Mouse (Mus musculus) testis, adult 2 months (tissue): ENCODE results near the gene Tenm3. TPM values are rescaled to one million over a fixed set of nuclear protein-coding genes. Genes with fewer than 3 reads are reported as not detected.

Experiments
- H3K27ac ChIP-seq: fragments of 200-500 bp; 2 replicates; pipeline ENCODE4 v1.5.1; 2012; ENCODE audit warnings: low read depth, low read length; ENCODE audit not compliant: control insufficient read depth, insufficient read depth
- H3K27me3 ChIP-seq: fragments of 200-500 bp; 2 replicates; pipeline ENCODE4 v1.6.1; 2012; ENCODE audit warnings: mild to moderate bottlenecking, low read length, moderate library complexity; ENCODE audit not compliant: control insufficient read depth, insufficient read depth
- H3K36me3 ChIP-seq: fragments of 200-500 bp; 2 replicates; pipeline ENCODE4 v1.6.1; 2012; ENCODE audit warnings: mild to moderate bottlenecking, low read length; ENCODE audit not compliant: control insufficient read depth, insufficient read depth
- H3K4me1 ChIP-seq: fragments of 200-500 bp; 2 replicates; pipeline ENCODE4 v1.6.1; 2012; ENCODE audit warnings: low read length; ENCODE audit not compliant: control insufficient read depth, insufficient read depth
- H3K4me3 ChIP-seq: fragments of 200-500 bp; 2 replicates; pipeline ENCODE4 v1.5.1; 2012; ENCODE audit warnings: low read depth, mild to moderate bottlenecking, low read length, moderate library complexity, mixed read lengths; ENCODE audit not compliant: control insufficient read depth
- CTCF ChIP-seq: fragments of 200-500 bp; IDR thresholded peaks from 2 replicates; pipeline ENCODE4 v1.5.1; 2012; ENCODE audit warnings: low read depth, mild to moderate bottlenecking, inconsistent platforms, low read length, moderate library complexity; ENCODE audit not compliant: control insufficient read depth, insufficient read depth, insufficient replicate concordance
- POLR2A ChIP-seq: fragments of 200-500 bp; IDR thresholded peaks from 2 replicates; pipeline ENCODE4 v1.6.1; 2012; ENCODE audit warnings: low read depth, mild to moderate bottlenecking, inconsistent platforms, low read length, moderate library complexity; ENCODE audit not compliant: control insufficient read depth
- polyA plus RNA-seq: library from polyadenylated mRNA; depleted of rRNA; stranded (reverse); fragments of >200 nt; gene quantifications from 2 replicates; pipeline ENCODE4 v1.2.3, GENCODE M21; 2012

Gene Tenm3
- polyA plus RNA-seq, 1 experiment, result 4.2 TPM

DNA sequence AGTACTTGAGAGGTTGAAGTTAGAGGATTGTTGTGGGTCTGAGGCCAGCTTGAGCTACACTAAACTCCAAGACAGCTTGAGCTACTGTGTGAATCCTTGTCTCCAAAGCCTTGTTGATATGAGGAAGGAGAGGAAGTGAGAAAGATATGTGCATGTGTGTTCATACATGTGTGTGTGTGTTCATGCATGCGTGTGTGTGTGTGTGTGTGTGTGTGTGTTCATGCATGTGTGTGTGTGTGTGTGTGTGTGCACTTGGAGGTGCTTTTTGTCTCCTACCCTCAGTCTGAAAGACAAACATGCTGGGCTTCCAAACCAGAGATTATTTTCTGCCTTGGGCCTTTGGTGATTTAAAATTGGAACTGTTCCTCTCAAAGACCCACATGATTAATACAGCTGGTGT, 184.5 kb downstream of the Tenm3 start:
- peaks cover 2% of the 10 kb centered on the region; the same call in 1 of the 2 replicates for H3K4me1 ChIP-seq
- H3K27ac ChIP-seq, result no peak overlapping the region
- TF ChIP-seq CTCF, result no peak
- TF ChIP-seq POLR2A, result no peak
- no peak overlapping the region for H3K4me3 ChIP-seq
- H3K27me3 ChIP-seq, result no peaks in the 10 kb centered on the region
- H3K36me3 ChIP-seq, result no peaks in the 10 kb centered on the region

DNA sequence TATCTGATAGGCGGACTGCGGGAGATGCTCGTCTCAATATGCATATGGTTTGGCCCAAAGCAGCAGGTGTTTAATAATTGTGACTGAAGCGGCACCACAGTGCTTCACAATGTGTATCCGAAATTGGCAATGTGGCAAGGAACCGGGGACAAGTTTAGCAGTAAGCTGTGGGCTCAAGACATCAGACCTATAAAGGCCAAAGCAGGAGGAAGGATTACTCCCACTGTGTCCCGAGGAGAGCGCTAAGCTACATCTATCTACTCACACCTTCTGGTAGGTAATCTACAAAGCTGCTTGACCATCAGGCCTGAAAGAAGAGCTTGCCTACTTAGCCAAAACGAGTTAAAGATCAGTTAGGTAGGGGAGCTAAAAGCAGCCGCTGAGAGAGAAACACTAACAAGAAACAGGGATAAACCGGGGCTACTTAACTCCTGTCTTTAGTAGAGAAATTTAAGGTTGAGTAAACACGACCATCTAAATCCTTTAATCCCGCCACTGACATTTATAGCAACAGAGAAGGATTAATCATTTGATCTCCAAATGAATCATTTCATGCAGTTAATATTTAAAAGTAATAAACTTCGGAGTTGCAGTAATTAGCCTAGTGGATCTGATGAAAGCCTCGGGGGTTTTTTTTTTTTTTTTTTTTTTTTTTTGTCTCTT, 188.2 kb downstream of the Tenm3 start:
- no peaks in the 10 kb centered on the region for H3K36me3 ChIP-seq
- no peaks in the 10 kb centered on the region for H3K27me3 ChIP-seq
- peaks cover 2% of the 10 kb centered on the region; the same call in 1 of the 2 replicates for H3K4me1 ChIP-seq
- no peak overlapping the region for H3K4me3 ChIP-seq
- H3K27ac ChIP-seq, result no peak overlapping the region
- TF ChIP-seq POLR2A, result no peak
- no peak for TF ChIP-seq CTCF

DNA sequence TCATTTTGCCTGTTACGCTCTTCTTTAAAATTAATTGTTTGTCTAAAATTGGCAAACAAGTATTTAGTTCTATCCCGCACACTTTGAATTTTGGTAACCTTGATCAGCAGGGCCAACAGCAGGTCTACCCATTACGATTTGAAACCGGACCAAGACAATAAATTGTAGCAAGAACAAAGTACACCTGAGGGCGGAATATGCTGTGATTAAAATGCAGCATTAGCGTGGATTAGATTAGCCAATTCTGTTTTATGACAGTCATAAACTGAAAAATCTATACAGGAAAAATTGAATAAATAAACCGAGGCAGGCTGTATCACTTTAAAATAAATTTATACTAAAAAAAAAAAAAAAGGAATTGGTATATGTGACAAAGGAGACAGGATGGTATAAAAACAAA, 193.9 kb downstream of the Tenm3 start:
- no peak overlapping the region for H3K27ac ChIP-seq
- no peak overlapping the region for H3K4me3 ChIP-seq
- no peaks in the 10 kb centered on the region for H3K27me3 ChIP-seq
- H3K4me1 ChIP-seq, result peaks cover 2% of the 10 kb centered on the region; the same call in 1 of the 2 replicates
- TF ChIP-seq CTCF (no peak), POLR2A (no peak)
- no peaks in the 10 kb centered on the region for H3K36me3 ChIP-seq

DNA sequence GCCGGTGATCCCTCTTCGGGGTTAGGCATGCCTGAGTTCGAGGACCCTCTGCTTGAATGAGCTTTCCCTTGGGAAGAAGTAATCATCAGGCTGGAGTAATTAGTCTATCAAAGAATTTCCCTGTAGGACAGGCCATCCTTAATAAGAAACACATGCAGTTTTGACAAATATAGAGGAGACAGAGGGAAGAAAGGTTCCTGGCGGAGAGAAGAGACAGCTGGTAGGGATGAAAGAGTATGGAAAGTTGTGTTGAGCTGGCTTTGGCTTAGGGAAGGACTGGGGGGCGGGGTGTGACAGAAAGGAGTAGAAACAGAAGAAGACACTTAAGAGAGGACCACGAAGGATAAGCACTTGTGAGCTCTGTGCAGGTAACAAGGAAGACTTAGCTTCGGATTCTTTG, 194.3 kb downstream of the Tenm3 start:
- Histone ChIP-seq H3K36me3 (no peaks in the 10 kb centered on the region), H3K27me3 (no peaks in the 10 kb centered on the region), H3K4me1 (peaks cover 2% of the 10 kb centered on the region; the same call in 1 of the 2 replicates), H3K4me3 (no peak overlapping the region), H3K27ac (no peak overlapping the region)
- TF ChIP-seq CTCF (no peak), POLR2A (no peak)

DNA sequence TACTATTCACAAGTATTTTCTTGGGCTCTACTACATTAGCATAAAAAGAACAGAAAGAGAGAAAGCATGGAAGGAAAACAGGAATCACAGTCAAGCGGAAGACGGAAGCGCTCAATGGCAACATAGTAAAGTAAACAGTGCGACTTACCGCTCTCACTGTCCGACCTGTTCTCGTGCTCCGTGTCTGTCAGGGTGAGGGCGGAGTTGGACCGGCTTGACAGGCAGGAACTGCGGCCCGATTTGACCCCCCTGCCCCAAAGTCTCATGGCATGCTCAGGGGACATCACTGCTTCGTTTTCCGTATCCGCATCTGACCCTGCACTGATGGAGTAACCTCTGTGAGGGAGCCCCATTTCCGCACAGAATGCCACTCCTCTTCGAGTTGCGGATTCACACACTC, 197.6 kb downstream of the Tenm3 start:
- no peak overlapping the region for H3K27ac ChIP-seq
- no peaks in the 10 kb centered on the region for H3K36me3 ChIP-seq
- H3K4me3 ChIP-seq, result peak overlapping the region; percentile 53
- H3K27me3 ChIP-seq, result no peaks in the 10 kb centered on the region
- TF ChIP-seq CTCF (no peak), POLR2A (no peak)
- peaks cover 2% of the 10 kb centered on the region; the same call in 1 of the 2 replicates for H3K4me1 ChIP-seq

DNA sequence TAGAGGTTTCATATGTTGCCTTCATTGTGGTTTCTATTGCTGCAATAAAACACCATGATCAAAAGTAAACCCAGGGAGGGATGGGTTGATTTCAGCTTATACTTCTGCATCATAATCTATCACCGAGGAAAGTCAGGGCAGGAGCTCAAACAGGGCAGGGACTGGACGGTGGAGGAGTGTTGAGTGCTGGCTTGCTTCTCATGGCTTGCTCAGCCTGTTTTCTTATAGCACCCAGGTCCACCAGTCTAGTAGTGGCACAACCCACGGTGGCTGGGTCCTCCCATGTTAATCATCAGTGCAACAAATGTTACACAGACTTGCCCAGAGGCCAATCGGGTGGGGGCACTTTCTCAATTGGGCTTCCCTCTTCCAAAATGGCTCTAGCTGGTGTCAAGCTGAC, 205.6 kb downstream of the Tenm3 start:
- no peak for TF ChIP-seq POLR2A
- no peak for TF ChIP-seq CTCF
- H3K27ac ChIP-seq, result no peak overlapping the region

DNA sequence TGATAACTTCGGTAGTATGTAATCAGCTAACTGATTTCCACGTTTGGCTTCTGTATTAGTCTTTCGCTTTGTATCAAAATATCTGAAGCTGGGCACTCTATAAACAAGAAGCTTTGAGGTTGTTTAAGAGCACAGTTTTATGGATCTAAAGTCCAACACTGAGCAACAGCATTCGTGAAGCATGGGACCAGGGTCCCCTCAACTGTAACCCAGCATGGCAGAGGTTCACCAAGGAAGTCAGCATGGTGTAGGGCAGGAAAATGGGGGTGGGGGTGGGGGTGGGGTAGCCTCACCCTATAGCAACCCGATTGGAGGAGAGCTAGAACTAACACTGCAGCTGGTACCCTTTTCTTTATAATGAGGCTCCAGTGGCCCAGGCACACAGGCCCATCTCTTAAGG, 206.8 kb downstream of the Tenm3 start:
- Histone ChIP-seq H3K27me3 (no peaks in the 10 kb centered on the region), H3K4me1 (no peaks in the 10 kb centered on the region), H3K36me3 (no peaks in the 10 kb centered on the region), H3K27ac (no peak overlapping the region), H3K4me3 (no peak overlapping the region)
- no peak for TF ChIP-seq CTCF

More for the DNA sequence above, 205.6 kb downstream of the Tenm3 start:
- no peak overlapping the region for H3K4me3 ChIP-seq
- no peaks in the 10 kb centered on the region for H3K4me1 ChIP-seq
- H3K36me3 ChIP-seq, result no peaks in the 10 kb centered on the region
- no peaks in the 10 kb centered on the region for H3K27me3 ChIP-seq
